Mouse (Mus musculus) cerebellum, postnatal 10 days (tissue): ENCODE results near the gene Knop1.

Source experiments
- DNase-seq, 2 experiments: peaks; one replicate each; pipeline ENCODE4 v3.0.0; 2021; ENCODE audit warnings: mixed read lengths in 2 of 2

The Knop1 gene

GRCm38 (mm10) chr7:118855877-118856304 is at the start of gene Knop1:
Gene Knop1, minus strand, starts transcription at chr7:118856254.
- no peak for DNase-seq

GRCm38 (mm10) chr7:118904530-118904929 is 48.5 kb upstream of the Knop1 start:
- no peak for DNase-seq

- no peak for DNase-seq
Measured at GRCm38 (mm10) chr7:118903879-118904278, 47.8 kb upstream of the Knop1 start.

GRCm38 (mm10) chr7:118902944-118903343 is 46.9 kb upstream of the Knop1 start:
- DNase-seq: peak; percentile 70 to 81

- no peak for DNase-seq
Measured at GRCm38 (mm10) chr7:118900090-118900489, 44.0 kb upstream of the Knop1 start.

- DNase-seq: no peak
Measured at GRCm38 (mm10) chr7:118898063-118898462, 42.0 kb upstream of the Knop1 start.

GRCm38 (mm10) chr7:118895469-118896450 is 39.7 kb upstream of the Knop1 start:
- DNase-seq: no peak

- peak; percentile 89 to 90 for DNase-seq
Measured at GRCm38 (mm10) chr7:118889046-118889680, 33.1 kb upstream of the Knop1 start.

GRCm38 (mm10) chr7:118887303-118888055 is 31.4 kb upstream of the Knop1 start:
- no peak for DNase-seq

GRCm38 (mm10) chr7:118884969-118885368 is 28.9 kb upstream of the Knop1 start:
- no peak for DNase-seq

- DNase-seq: no peak
Measured at GRCm38 (mm10) chr7:118883957-118884356, 27.9 kb upstream of the Knop1 start.

- no peak for DNase-seq
Measured at GRCm38 (mm10) chr7:118879466-118880029, 23.5 kb upstream of the Knop1 start.

GRCm38 (mm10) chr7:118865362-118865761 is 9.3 kb upstream of the Knop1 start:
- no peak for DNase-seq

GRCm38 (mm10) chr7:118858640-118859039 is 2.6 kb upstream of the Knop1 start:
- DNase-seq: no peak

GRCm38 (mm10) chr7:118855171-118855876 is 730 bp downstream of the Knop1 start, which contains the start of gene Iqck:
Gene Iqck, plus strand, starts transcription at chr7:118855752.
- DNase-seq: peak; percentile 97

- no peak for DNase-seq
Measured at GRCm38 (mm10) chr7:118854606-118855005, 1.4 kb downstream of the Knop1 start.

- DNase-seq: no peak
Measured at GRCm38 (mm10) chr7:118852611-118853010, 3.4 kb downstream of the Knop1 start.

- DNase-seq: no peak
Measured at GRCm38 (mm10) chr7:118851571-118851970, 4.5 kb downstream of the Knop1 start.

- DNase-seq: peak; percentile 37 to 38
Measured at GRCm38 (mm10) chr7:118850676-118851290, 5.3 kb downstream of the Knop1 start.

- DNase-seq: no peak
Measured at GRCm38 (mm10) chr7:118849543-118850250, 6.4 kb downstream of the Knop1 start.

GRCm38 (mm10) chr7:118848796-118849195 is 7.3 kb downstream of the Knop1 start:
- DNase-seq: no peak
